Mouse (Mus musculus): ENCODE results near the gene Olfr701. TPM values are rescaled to one million over a fixed set of nuclear protein-coding genes. Genes with fewer than 3 reads are reported as not detected.

The Olfr701 gene
- polyA plus RNA-seq (2012; rRNA removed): not detected in 2 replicates

GRCm38 (mm10) chr7:106813829-106814228 is at the start of gene Olfr701:
Gene Olfr701, plus strand, starts transcription at chr7:106814129.

GRCm38 (mm10) chr7:106793098-106793497 is 20.8 kb upstream of the Olfr701 start, which contains the start of gene Olfr699:
Gene Olfr699, minus strand, starts transcription at chr7:106793198.

GRCm38 (mm10) chr7:106808734-106809133 is 5.2 kb upstream of the Olfr701 start, which contains the start of gene Olfr700:
Gene Olfr700, minus strand, starts transcription at chr7:106808834.

GRCm38 (mm10) chr7:106833793-106834192 is 19.9 kb downstream of the Olfr701 start, which contains the start of gene Olfr702:
Gene Olfr702, minus strand, starts transcription at chr7:106833893.

GRCm38 (mm10) chr7:106843060-106843459 is 29.1 kb downstream of the Olfr701 start, which contains the start of gene Olfr703:
Gene Olfr703, plus strand, starts transcription at chr7:106843360.

GRCm38 (mm10) chr7:106862885-106863284 is 49.0 kb downstream of the Olfr701 start, which contains the start of gene Olfr704:
Gene Olfr704, plus strand, starts transcription at chr7:106863185.

Other genes starting within 250 kb of the Olfr701 start
- gene Olfr693, start 133.5 kb upstream of the Olfr701 start, polyA plus RNA-seq (2012; rRNA removed): not detected in 2 replicates
- gene Olfr694, start 122.3 kb upstream of the Olfr701 start, polyA plus RNA-seq (2012; rRNA removed): not detected in 2 replicates
- not detected in 2 replicates for gene Olfr695, start 97.7 kb upstream of the Olfr701 start, polyA plus RNA-seq (2012; rRNA removed)
- not detected in 2 replicates for gene Olfr697, start 71.7 kb upstream of the Olfr701 start, polyA plus RNA-seq (2012; rRNA removed)
- not detected in 2 replicates for gene Olfr698, start 58.7 kb upstream of the Olfr701 start, polyA plus RNA-seq (2012; rRNA removed)
- not detected in 2 replicates for gene Olfr699, start 20.9 kb upstream of the Olfr701 start, polyA plus RNA-seq (2012; rRNA removed)
- not detected in 2 replicates for gene Olfr700, start 5.3 kb upstream of the Olfr701 start, polyA plus RNA-seq (2012; rRNA removed)
- not detected in 2 replicates for gene Olfr702, start 19.8 kb downstream of the Olfr701 start, polyA plus RNA-seq (2012; rRNA removed)
- 0.05 TPM in 1 of 2 replicates, not detected in the other for gene Olfr703, start 29.2 kb downstream of the Olfr701 start, polyA plus RNA-seq (2012; rRNA removed)
- not detected in 2 replicates for gene Olfr704, start 49.1 kb downstream of the Olfr701 start, polyA plus RNA-seq (2012; rRNA removed)
- not detected in 2 replicates for gene Olfr705, start 62.8 kb downstream of the Olfr701 start, polyA plus RNA-seq (2012; rRNA removed)
- not detected in 2 replicates for gene Olfr706, start 74.0 kb downstream of the Olfr701 start, polyA plus RNA-seq (2012; rRNA removed)
- not detected in 2 replicates for gene Olfr707, start 87.1 kb downstream of the Olfr701 start, polyA plus RNA-seq (2012; rRNA removed)
- not detected in 2 replicates for gene Olfr1532-ps1, start 93.9 kb downstream of the Olfr701 start, polyA plus RNA-seq (2012; rRNA removed)
- not detected in 2 replicates for gene Olfr709-ps1, start 118.1 kb downstream of the Olfr701 start, polyA plus RNA-seq (2012; rRNA removed)
- not detected in 2 replicates for gene Olfr710, start 134.2 kb downstream of the Olfr701 start, polyA plus RNA-seq (2012; rRNA removed)
- gene Olfr6, start 149.8 kb downstream of the Olfr701 start, polyA plus RNA-seq (2012; rRNA removed): not detected in 2 replicates
- gene Olfr711, start 161.3 kb downstream of the Olfr701 start, polyA plus RNA-seq (2012; rRNA removed): not detected in 2 replicates
- not detected in 2 replicates for gene Olfr2, start 191.9 kb downstream of the Olfr701 start, polyA plus RNA-seq (2012; rRNA removed)
- gene Olfr713, start 217.0 kb downstream of the Olfr701 start, polyA plus RNA-seq (2012; rRNA removed): not detected in 2 replicates